Mouse (Mus musculus) ovary, postnatal 10 days (tissue): Measurements from ENCODE around the gene Fntb.

Experiments
- DNase-seq: peaks from one replicate; pipeline ENCODE4 v3.0.0; 2022; ENCODE audit warnings: low spot score

Gene Fntb

GRCm38 (mm10) chr12:76923118-76923517 is 157.7 kb downstream of the Fntb start:
- no peak for DNase-seq

- DNase-seq: no peak
These were observed 159.7 kb downstream of the Fntb start for GRCm38 (mm10) chr12:76924904-76925604.

GRCm38 (mm10) chr12:76926338-76926945 is 161.1 kb downstream of the Fntb start:
- no peak for DNase-seq

- DNase-seq: no peak
These were observed 161.6 kb downstream of the Fntb start for GRCm38 (mm10) chr12:76927012-76927411.

GRCm38 (mm10) chr12:76927539-76927938 is 162.2 kb downstream of the Fntb start:
- DNase-seq: no peak

- no peak for DNase-seq
These were observed 164.8 kb downstream of the Fntb start for GRCm38 (mm10) chr12:76930177-76930576.

GRCm38 (mm10) chr12:76931739-76932687 is 166.6 kb downstream of the Fntb start:
- no peak for DNase-seq

GRCm38 (mm10) chr12:76932688-76933060 is 167.3 kb downstream of the Fntb start:
- no peak for DNase-seq

- DNase-seq: no peak
These were observed 169.0 kb downstream of the Fntb start for GRCm38 (mm10) chr12:76934438-76934837.

GRCm38 (mm10) chr12:76936211-76936610 is 170.8 kb downstream of the Fntb start:
- no peak for DNase-seq

- DNase-seq: no peak
These were observed 172.6 kb downstream of the Fntb start for GRCm38 (mm10) chr12:76938013-76938412.

GRCm38 (mm10) chr12:76941524-76941923 is 176.1 kb downstream of the Fntb start:
- DNase-seq: no peak

- DNase-seq: no peak
These were observed 177.1 kb downstream of the Fntb start for GRCm38 (mm10) chr12:76942476-76942875.

GRCm38 (mm10) chr12:76943046-76943445 is 177.7 kb downstream of the Fntb start:
- no peak for DNase-seq

GRCm38 (mm10) chr12:76943466-76943865 is 178.1 kb downstream of the Fntb start:
- no peak for DNase-seq

GRCm38 (mm10) chr12:76947487-76947886 is 182.1 kb downstream of the Fntb start:
- DNase-seq: no peak

- DNase-seq: no peak
These were observed 182.8 kb downstream of the Fntb start for GRCm38 (mm10) chr12:76948185-76948584.

- DNase-seq: no peak
These were observed 183.4 kb downstream of the Fntb start for GRCm38 (mm10) chr12:76948781-76949180.

- DNase-seq: no peak
These were observed 184.9 kb downstream of the Fntb start for GRCm38 (mm10) chr12:76950330-76950729.

- DNase-seq: no peak
These were observed 188.5 kb downstream of the Fntb start for GRCm38 (mm10) chr12:76953750-76954363.

GRCm38 (mm10) chr12:76954698-76955423 is 189.5 kb downstream of the Fntb start:
- peak; percentile 60 for DNase-seq

- no peak for DNase-seq
These were observed 192.3 kb downstream of the Fntb start for GRCm38 (mm10) chr12:76957688-76958087.
